Mouse (Mus musculus) brain, embryonic 18.5 days (tissue): ENCODE data around the gene Galnt18.
A peak's percentile ranks its signal among the peaks of the same experiment; 100 is the strongest.

ENCODE experiments used
- DNase-seq: peaks from one replicate; pipeline ENCODE4 v3.0.0-alpha.2; 2012; ENCODE audit warnings: low read depth, low spot score

Galnt18 gene

GRCm38 (mm10) chr7:111779504-111780242 is at the start of gene Galnt18:
Gene Galnt18 (minus strand): TSS chr7:111779977.
- DNase-seq = peak; percentile 73

DNA sequence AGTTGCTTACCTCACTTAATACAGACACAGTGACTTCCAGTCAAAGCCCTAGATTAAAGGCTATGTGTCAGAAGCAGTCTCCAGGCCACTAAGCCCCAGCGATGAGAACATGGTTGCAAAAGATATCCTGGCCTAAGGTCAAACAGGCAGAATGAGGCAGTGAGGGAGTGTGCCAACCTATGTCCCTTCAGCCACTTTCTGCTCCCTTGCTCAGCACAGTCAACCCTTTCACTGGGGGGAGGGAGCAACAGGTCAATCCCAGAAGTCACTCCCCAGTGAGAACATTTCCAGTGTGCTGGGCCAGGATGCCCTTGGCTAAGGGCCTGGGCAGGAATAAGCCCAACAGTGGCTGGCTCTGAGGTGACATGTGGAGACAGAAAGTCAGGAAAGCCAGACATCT is 47.6 kb upstream of the Galnt18 start:
- DNase-seq = no peak

GRCm38 (mm10) chr7:111813093-111813492 is 33.3 kb upstream of the Galnt18 start:
- DNase-seq = no peak

- no peak for DNase-seq
Observed at GRCm38 (mm10) chr7:111811036-111811435, 31.3 kb upstream of the Galnt18 start.

- DNase-seq = no peak
Observed at GRCm38 (mm10) chr7:111809796-111810195, 30.0 kb upstream of the Galnt18 start.

- DNase-seq = no peak
Observed at GRCm38 (mm10) chr7:111806083-111806482, 26.3 kb upstream of the Galnt18 start.

DNA sequence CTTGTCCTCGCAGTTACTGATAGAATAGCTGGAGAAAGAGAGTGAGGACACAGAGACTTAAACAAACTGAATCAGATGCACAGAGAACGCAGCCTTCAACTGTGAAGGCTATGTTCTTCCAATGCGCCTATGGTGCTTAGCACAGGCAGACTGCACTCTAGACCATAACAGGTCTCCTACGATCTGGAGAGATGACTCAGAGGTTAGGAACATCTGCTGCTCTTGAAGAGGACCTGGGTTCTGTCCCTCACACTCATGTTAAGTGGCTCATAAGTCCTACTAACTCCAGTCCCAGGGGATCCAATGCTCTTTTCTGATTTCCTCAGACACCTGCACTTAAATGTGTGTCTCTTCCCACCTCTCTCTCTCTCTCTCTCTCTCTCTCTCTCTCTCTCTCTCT is 24.9 kb upstream of the Galnt18 start:
- no peak for DNase-seq

GRCm38 (mm10) chr7:111800785-111801184 is 21.0 kb upstream of the Galnt18 start:
- DNase-seq = no peak

GRCm38 (mm10) chr7:111800120-111800519 is 20.3 kb upstream of the Galnt18 start:
- DNase-seq = no peak

DNA sequence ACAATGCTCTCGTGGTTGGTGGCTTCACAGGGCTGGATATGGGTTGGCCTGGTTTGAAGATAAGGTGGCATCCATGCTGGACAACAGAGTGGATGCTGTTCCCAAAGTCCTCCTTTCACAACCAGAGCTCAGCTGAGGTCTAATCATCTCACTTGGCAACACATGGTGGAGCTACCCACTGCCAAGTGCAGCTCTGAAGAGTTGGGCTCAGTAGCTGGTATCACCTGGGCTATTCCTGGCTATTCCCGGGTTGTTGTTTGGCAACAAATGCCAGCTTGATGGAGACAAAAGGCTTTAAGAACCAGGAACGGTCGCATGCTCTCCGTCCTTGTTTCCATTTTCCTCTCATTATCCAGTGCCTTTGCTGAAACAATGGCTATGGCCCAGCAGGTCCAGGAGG is 19.2 kb upstream of the Galnt18 start:
- DNase-seq = no peak

- no peak for DNase-seq
Observed at GRCm38 (mm10) chr7:111797337-111798010, 17.7 kb upstream of the Galnt18 start.

- DNase-seq = no peak
Observed at GRCm38 (mm10) chr7:111795059-111795458, 15.3 kb upstream of the Galnt18 start.

GRCm38 (mm10) chr7:111792154-111792553 is 12.4 kb upstream of the Galnt18 start:
- DNase-seq = no peak

- no peak for DNase-seq
Observed at GRCm38 (mm10) chr7:111791347-111791746, 11.6 kb upstream of the Galnt18 start.

- DNase-seq = no peak
Observed at GRCm38 (mm10) chr7:111787921-111788320, 8.1 kb upstream of the Galnt18 start.

DNA sequence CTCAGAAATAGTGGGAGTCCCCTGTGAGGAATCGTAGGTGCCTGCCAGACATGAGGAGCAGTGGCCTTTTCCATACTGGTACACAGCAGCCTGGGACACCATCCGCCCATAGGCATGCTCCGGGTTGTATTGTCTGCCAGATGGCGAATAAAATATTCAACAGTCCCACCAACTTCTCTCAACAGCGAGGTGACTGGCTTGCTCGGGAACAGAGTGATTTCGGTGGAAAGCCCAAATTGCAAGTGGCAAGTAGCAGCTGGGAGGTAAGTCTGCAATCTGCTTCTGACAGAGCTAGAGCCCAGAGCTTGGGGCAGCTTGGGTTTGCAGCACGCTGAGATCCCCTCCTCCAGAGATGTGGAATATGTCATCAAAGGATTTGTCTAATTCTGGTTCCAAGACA is 5.7 kb upstream of the Galnt18 start:
- DNase-seq = no peak

GRCm38 (mm10) chr7:111782126-111782525 is 2.3 kb upstream of the Galnt18 start:
- DNase-seq = no peak

GRCm38 (mm10) chr7:111781316-111781715 is 1.5 kb upstream of the Galnt18 start:
- no peak for DNase-seq

- no peak for DNase-seq
Observed at GRCm38 (mm10) chr7:111778789-111779503, 831 bp downstream of the Galnt18 start.

GRCm38 (mm10) chr7:111778212-111778611 is 1.6 kb downstream of the Galnt18 start:
- DNase-seq = no peak

- DNase-seq = no peak
Observed at GRCm38 (mm10) chr7:111777186-111777585, 2.6 kb downstream of the Galnt18 start.

- no peak for DNase-seq
Observed at GRCm38 (mm10) chr7:111776160-111776559, 3.6 kb downstream of the Galnt18 start.

DNA sequence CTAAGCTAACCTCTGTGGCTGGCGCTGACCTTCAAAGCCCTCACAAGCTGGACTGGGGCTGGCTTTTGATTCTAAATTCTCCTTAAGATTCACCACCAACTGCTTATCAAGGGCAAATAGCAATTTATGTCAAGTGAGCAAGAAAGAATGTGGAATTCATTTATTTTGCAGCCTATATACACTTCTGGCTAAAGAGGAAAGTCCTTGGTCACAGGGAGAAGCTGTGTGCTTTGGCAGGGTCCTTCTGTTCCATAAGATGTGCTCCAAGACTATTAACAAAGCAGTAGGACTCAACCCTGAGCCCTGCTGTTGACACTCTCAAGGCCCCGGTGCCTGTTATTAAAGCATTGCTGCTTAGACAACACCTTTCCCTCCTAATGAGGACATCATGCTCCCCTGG is 7.4 kb downstream of the Galnt18 start:
- no peak for DNase-seq
